Mouse (Mus musculus) lung, embryonic 14.5 days (tissue): Measurements from ENCODE around the gene Cacna1i. TPM values are rescaled to one million over a fixed set of nuclear protein-coding genes. Genes with fewer than 3 reads are reported as not detected.

Source experiments
- ATAC-seq: fragments of 200-750 bp; cut with Nextera tagmentation; 2 replicates; pipeline ENCODE4 v1.8.0; 2017; ENCODE audit warnings: mild to moderate bottlenecking, moderate TSS enrichment, moderate library complexity; ENCODE audit not compliant: insufficient read depth
- DNase-seq: peaks from one replicate; pipeline ENCODE4 v3.0.0-alpha.2; 2015
- H3K27ac ChIP-seq: fragments of 300-500 bp; sonication (generic); 2 replicates; pipeline ENCODE4 v1.5.1; 2014; ENCODE audit warnings: low read depth, mild to moderate bottlenecking, moderate library complexity
- H3K27me3 ChIP-seq: fragments of 300-500 bp; sonication (generic); 2 replicates; pipeline ENCODE4 v1.6.1; 2014; ENCODE audit warnings: low read length, control low read depth; ENCODE audit not compliant: insufficient read depth
- H3K36me3 ChIP-seq: fragments of 300-500 bp; sonication (generic); 2 replicates; pipeline ENCODE4 v1.6.1; 2014; ENCODE audit warnings: control low read depth; ENCODE audit not compliant: insufficient read depth
- H3K4me1 ChIP-seq: fragments of 300-500 bp; sonication (generic); 2 replicates; pipeline ENCODE4 v1.6.1; 2014; ENCODE audit warnings: antibody characterized with exemption, control low read depth; ENCODE audit not compliant: insufficient read depth
- H3K4me2 ChIP-seq: fragments of 300-500 bp; sonication (generic); 2 replicates; pipeline ENCODE4 v1.6.1; 2014; ENCODE audit warnings: mild to moderate bottlenecking
- H3K4me3 ChIP-seq: fragments of 300-500 bp; sonication (generic); 2 replicates; pipeline ENCODE4 v1.5.1; 2014; ENCODE audit warnings: low read depth, low read length
- H3K9ac ChIP-seq: fragments of 300-500 bp; sonication (generic); 2 replicates; pipeline ENCODE4 v1.6.1; 2014
- H3K9me3 ChIP-seq: fragments of 300-500 bp; sonication (generic); 2 replicates; pipeline ENCODE4 v1.6.1; 2016; ENCODE audit warnings: low read depth, low read length, control low read depth
- CTCF ChIP-seq: IDR thresholded peaks from 2 replicates; pipeline ENCODE4 v1.5.1; 2016; ENCODE audit warnings: antibody characterized with exemption, low read depth
- WGBS: fragments of 180-500 bp; shearing (Covaris S2); extraction: QIAGEN DNeasy Blood & Tissue Kit; methylation state at CpG from one replicate; pipeline ENCODE4 v1.1.7; 2014; 5-methylcytosine and 5-hydroxymethylcytosine counted together
- polyA plus RNA-seq: library from polyadenylated mRNA; unstranded; fragments of >200 nt; fragmentation: Nextera tagmentation; extraction: Ambion mirVana; gene quantifications from 2 replicates; pipeline ENCODE4 v1.2.1, GENCODE M21; 2014

Gene Cacna1i
- polyA plus RNA-seq, 1 experiment from 2014 or later, result not detected

- H3K36me3 ChIP-seq, result no peaks in the 10 kb centered on the region
- no peak overlapping the region for H3K27ac ChIP-seq
- no peaks in the 10 kb centered on the region for H3K27me3 ChIP-seq
- DNase-seq, result no peak
- no peak for ATAC-seq
- H3K9ac ChIP-seq, result no peak overlapping the region
- no peak for TF ChIP-seq CTCF
- WGBS, result 62% methylated on average over 8 of the region's 8 CpGs
- H3K4me1 ChIP-seq, result no peaks in the 10 kb centered on the region
- H3K4me2 ChIP-seq, result no peak overlapping the region
- no peak overlapping the region for H3K4me3 ChIP-seq
- H3K9me3 ChIP-seq, result no peaks in the 10 kb centered on the region
Measured at GRCm38 (mm10) chr15:80317841-80318530, 30.9 kb downstream of the Cacna1i start.

GRCm38 (mm10) chr15:80318543-80319255, 31.7 kb downstream of the Cacna1i start:
- Histone ChIP-seq H3K9me3 (no peaks in the 10 kb centered on the region), H3K27me3 (no peaks in the 10 kb centered on the region), H3K36me3 (no peaks in the 10 kb centered on the region), H3K9ac (no peak overlapping the region), H3K4me1 (no peaks in the 10 kb centered on the region), H3K4me3 (no peak overlapping the region), H3K4me2 (no peak overlapping the region), H3K27ac (no peak overlapping the region)
- ATAC-seq, result no peak
- no peak for TF ChIP-seq CTCF
- 14% methylated on average over 11 of the region's 11 CpGs for WGBS
- no peak for DNase-seq

DNA sequence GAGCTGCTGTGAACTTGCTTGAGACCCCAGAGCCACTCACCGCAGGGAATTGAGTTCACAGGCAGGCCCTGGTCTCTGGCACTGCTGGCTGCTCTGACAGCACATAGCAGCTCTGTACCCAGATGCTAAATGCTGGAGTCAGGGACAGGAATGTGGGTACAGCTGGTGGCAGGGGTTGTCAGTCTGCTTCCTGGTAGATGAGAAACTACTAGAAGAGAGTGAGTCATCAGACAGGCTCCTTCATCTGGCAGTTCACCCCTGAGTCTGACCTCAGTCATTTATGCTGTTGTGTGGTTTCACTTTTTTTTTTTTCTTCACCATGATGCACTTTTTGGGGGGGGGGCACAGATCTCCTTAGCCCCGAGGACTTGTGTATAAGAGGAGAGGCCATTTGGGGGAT, 32.3 kb downstream of the Cacna1i start:
- 48% methylated on average over 2 of the region's 2 CpGs for WGBS
- TF ChIP-seq CTCF, result no peak
- Histone ChIP-seq H3K4me2 (no peak overlapping the region), H3K4me1 (no peaks in the 10 kb centered on the region), H3K4me3 (no peak overlapping the region), H3K9me3 (no peaks in the 10 kb centered on the region), H3K27ac (no peak overlapping the region), H3K36me3 (no peaks in the 10 kb centered on the region), H3K9ac (no peak overlapping the region), H3K27me3 (no peaks in the 10 kb centered on the region)
- no peak for ATAC-seq
- no peak for DNase-seq

- H3K9ac ChIP-seq, result no peak overlapping the region
- H3K27me3 ChIP-seq, result no peaks in the 10 kb centered on the region
- no peak overlapping the region for H3K27ac ChIP-seq
- H3K4me1 ChIP-seq, result no peaks in the 10 kb centered on the region
- no peaks in the 10 kb centered on the region for H3K36me3 ChIP-seq
- no peak for DNase-seq
- TF ChIP-seq CTCF, result no peak
- 79% methylated on average over 6 of the region's 6 CpGs for WGBS
- no peaks in the 10 kb centered on the region for H3K9me3 ChIP-seq
- no peak overlapping the region for H3K4me3 ChIP-seq
- ATAC-seq, result no peak
- H3K4me2 ChIP-seq, result no peak overlapping the region
Measured at GRCm38 (mm10) chr15:80319921-80320320, 32.9 kb downstream of the Cacna1i start.

GRCm38 (mm10) chr15:80325207-80325606, 38.2 kb downstream of the Cacna1i start:
- 62% methylated on average over 2 of the region's 2 CpGs for WGBS
- TF ChIP-seq CTCF, result no peak

DNA sequence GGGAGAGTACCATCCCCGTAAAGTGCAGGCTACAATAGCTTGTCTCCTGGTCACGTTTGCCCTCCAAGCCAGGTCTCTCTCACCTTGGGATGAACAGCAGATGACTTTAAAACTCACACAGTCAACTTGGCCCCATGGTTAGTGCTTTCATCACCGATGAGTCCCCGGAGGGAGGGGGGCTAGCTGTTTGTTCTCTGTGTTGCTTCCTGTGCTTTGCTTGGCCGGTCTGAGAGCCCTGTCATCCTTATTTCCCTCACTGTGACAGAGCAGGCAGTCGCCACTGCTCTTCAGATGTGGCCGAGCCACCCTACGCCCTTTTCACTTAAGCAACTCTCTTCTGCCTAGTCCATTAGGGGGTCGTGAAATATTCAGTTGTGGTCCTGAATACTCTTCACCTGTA, 38.7 kb downstream of the Cacna1i start:
- no peak overlapping the region for H3K9ac ChIP-seq
- H3K27me3 ChIP-seq, result no peaks in the 10 kb centered on the region
- ATAC-seq (no peak), DNase-seq (no peak)
- TF ChIP-seq CTCF, result no peak
- no peak overlapping the region for H3K27ac ChIP-seq
- WGBS, result 74% methylated on average over 9 of the region's 9 CpGs
- no peaks in the 10 kb centered on the region for H3K9me3 ChIP-seq
- no peaks in the 10 kb centered on the region for H3K36me3 ChIP-seq
- H3K4me2 ChIP-seq, result no peak overlapping the region
- no peaks in the 10 kb centered on the region for H3K4me1 ChIP-seq
- H3K4me3 ChIP-seq, result no peak overlapping the region

More at GRCm38 (mm10) chr15:80325207-80325606, 38.2 kb downstream of the Cacna1i start:
- no peak overlapping the region for H3K9ac ChIP-seq
- DNase-seq, result peak; percentile 37
- no peak overlapping the region for H3K4me2 ChIP-seq
- no peaks in the 10 kb centered on the region for H3K9me3 ChIP-seq
- H3K27me3 ChIP-seq, result no peaks in the 10 kb centered on the region
- H3K27ac ChIP-seq, result no peak overlapping the region
- H3K36me3 ChIP-seq, result no peaks in the 10 kb centered on the region
- H3K4me3 ChIP-seq, result no peak overlapping the region
- H3K4me1 ChIP-seq, result no peaks in the 10 kb centered on the region
- no peak for ATAC-seq

DNA sequence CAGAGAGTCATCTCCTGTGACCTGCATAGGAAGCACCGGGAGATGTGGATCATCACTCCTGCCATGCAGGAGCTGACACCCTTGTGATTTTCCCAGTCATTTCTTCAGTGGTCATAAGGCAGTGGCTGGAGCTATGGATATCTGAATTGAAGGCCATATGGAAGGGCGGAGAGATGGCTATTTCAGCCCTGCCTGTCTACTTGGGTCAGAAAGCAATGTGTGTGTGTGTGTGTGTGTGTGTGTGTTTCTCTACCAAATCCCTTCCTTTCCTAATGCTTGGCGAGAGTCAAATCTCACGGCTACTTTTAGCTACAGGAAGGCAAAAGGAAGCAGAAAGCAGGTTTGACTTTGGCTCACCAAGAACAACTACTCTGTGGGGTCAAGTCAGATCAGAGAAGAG, 39.9 kb downstream of the Cacna1i start:
- DNase-seq, result no peak
- H3K27me3 ChIP-seq, result no peaks in the 10 kb centered on the region
- H3K9ac ChIP-seq, result no peak overlapping the region
- 76% methylated on average over 4 of the region's 4 CpGs for WGBS
- ATAC-seq, result no peak
- no peaks in the 10 kb centered on the region for H3K36me3 ChIP-seq
- no peak for TF ChIP-seq CTCF
- H3K27ac ChIP-seq, result no peak overlapping the region
- no peaks in the 10 kb centered on the region for H3K4me1 ChIP-seq
- H3K4me3 ChIP-seq, result no peak overlapping the region
- H3K4me2 ChIP-seq, result no peak overlapping the region
- H3K9me3 ChIP-seq, result no peaks in the 10 kb centered on the region
